Mouse (Mus musculus): ENCODE measurements around the gene Rnf152.

Gene Rnf152

DNA sequence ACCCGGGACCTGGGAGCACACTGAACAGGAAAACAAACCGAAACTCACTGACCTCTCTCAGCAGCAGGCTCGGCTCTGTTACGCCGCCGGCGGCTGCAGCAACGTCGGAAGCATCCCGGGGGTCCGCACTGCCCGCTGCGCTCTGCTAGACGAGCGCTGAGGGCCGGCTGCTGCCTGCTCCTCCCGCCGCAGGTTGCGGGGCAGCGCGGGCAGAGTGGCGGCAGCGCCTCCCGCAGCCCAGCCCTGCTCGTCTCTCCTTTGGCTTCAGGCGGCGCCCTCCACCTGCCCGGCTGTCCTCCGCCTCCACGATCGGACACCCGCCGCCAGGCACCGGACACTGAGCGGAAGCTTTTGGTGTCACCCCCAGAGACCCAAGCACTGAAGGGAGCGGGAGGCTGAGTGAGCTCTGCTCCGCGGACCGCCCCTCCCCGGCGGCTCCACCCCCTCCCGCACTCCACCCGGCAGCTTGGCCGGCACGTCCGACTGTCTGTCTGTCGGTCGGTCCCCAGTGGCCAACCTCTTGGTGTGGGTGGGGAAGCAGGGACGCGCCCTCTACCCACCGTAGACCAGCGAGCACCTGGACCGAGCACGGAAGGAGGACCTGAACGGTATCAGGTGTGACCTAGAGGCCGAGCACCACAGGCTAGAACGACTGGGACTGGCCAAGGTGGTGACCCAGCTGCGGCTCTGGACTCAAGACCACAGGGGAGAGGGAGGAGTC is at the start of gene Rnf152:
Rnf152 (minus strand) TSS at position 420 of the 721 bp plus-strand sequence.
- peak; percentile 8 to 17 for DNase-seq

DNA sequence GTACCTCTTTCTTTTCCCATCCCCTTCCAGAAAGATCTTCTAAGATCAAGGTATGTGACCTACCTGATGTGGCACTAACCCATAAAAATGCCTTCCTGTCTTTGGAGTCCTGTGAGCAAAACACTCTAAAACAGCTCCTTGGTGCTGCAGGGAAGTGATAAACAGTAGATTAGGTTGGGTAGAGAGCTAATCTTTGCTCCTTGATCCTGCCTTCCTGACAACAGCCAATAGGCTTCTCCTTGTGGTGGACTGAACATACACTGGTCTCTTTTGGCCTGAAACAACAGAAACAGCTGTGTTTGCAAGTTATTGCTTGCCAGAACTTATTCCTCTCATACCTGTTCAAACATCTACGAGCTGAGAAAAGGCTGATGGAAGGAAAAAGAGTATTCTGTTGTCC is 46.3 kb upstream of the Rnf152 start:
- no peak for DNase-seq

GRCm38 (mm10) chr1:105384141-105384937 is 27.8 kb upstream of the Rnf152 start:
- no peak for DNase-seq

DNA sequence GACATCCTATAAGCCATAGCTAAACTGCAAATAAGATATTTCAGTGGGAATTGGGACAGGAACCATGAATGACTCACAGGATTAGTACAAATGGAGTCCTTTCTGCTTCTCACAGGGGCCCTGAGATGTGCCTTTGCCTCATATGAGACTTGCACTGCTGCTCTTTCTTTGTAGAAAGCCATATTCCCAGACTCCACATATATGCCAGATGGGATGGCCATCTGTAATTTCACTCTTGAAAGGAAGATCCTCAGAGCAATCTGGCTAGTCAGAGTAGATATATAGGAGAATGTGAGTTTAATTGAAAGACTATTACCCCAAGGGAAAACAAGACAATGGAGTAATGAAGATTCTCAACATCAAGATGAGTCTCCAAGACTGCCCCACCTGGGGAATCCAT is 21.0 kb upstream of the Rnf152 start:
- no peak for DNase-seq

GRCm38 (mm10) chr1:105374618-105375017 is 18.1 kb upstream of the Rnf152 start:
- no peak for DNase-seq

DNA sequence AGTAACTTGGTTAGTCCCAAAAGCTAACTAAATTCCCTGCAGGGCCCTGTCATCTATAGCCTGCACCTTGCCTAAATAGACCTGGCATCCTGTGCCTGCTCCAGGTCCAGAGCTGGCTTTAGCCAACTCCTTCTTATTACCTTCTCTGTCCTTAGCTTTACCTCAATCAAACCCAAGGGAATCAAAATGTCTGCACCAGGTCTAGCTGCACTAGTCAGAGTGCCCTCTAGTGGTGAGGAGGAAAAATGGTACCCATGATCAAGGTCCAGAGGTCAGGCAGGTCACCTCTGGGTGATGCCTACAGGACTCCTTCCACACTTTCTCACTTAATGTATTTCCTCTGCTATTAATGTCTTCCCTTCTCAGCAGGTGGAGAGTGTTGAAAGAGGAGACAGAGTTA is 6.2 kb upstream of the Rnf152 start:
- peak; percentile 16 to 23 for DNase-seq

DNA sequence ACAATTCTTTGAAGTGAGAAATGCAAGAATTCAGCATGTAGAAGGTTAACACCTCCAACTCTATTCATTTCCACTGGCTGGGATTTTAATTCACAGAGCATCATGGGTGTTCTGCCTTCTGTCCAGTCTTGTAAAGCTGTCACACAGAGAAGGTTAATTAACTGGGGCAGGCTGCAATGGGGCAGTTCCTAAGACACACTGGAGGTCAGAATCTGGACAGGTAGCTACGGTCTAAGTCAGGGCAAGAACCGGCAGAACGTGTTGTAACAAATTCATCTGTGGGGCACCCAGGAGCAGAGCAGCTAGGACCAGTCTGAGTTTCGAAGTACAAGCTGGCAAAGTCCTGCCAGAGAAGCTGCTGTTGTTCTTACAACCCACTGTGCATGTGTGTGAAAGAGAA is 2.4 kb upstream of the Rnf152 start:
- no peak for DNase-seq

- no peak for DNase-seq
Observed at GRCm38 (mm10) chr1:105355910-105356290, 610 bp downstream of the Rnf152 start.

- no peak for DNase-seq
Observed at GRCm38 (mm10) chr1:105354901-105355891, 1.3 kb downstream of the Rnf152 start.

GRCm38 (mm10) chr1:105351806-105352205 is 4.7 kb downstream of the Rnf152 start:
- DNase-seq, result no peak

- DNase-seq, result no peak
Observed at GRCm38 (mm10) chr1:105342305-105342704, 14.2 kb downstream of the Rnf152 start.

DNA sequence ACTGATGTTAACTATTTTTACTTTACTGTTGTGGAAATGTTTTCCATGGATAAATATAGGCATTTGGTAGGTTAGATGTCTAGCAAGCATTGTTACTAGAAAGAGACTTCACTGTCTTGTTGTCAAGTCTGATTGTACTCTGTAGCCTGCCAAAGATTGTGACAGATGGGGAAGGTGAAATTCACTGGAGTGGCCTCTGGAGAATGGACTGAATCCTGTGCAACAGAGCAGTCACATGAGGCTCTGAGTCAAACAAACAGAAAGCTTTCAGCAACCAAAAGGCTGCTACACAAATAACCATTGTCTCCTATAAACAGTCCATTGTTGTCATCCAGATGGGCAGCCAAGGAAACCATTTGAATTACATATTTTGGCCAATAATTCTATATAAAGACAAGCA is 15.6 kb downstream of the Rnf152 start:
- no peak for DNase-seq

DNA sequence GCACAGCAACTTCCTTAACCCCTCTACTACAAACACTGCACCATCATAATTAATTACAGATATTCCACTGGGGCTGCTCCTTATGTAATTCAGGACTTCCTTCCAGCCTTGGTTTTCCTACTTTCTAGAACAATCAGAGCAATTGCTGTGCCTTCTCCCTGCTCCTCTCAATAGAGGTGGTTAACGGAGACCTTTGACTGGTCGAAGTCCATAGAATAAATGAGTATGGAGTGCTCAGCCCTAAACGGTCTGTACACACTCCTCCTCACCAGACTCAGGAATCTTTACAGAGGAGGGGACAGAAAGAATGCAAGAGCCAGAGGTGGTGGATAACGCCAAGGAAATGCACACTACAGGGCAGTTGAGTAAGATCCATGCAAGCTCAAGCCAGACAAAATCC is 19.1 kb downstream of the Rnf152 start:
- DNase-seq, result no peak

DNA sequence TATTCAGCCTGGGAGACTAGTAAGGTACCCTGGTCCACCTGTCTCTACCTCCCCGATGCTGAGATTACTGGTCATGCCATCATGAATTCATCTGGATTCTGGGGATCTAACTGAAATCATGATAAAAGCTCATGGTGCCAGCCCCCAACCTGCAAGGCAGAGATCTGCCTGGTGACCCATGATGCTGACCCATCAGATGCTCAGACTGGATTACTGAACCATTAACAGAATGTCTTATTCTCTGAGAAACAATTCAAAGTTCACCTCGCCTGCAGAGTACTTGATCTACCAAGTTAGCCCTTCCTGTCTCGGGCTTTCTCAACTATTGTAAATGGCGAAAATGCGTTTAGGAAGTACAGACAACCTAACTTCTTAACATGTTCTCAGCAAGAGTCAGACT is 20.4 kb downstream of the Rnf152 start:
- no peak for DNase-seq

- DNase-seq, result no peak
Observed at GRCm38 (mm10) chr1:105332087-105332731, 24.3 kb downstream of the Rnf152 start.

GRCm38 (mm10) chr1:105331605-105332004 is 24.9 kb downstream of the Rnf152 start:
- DNase-seq, result no peak

- no peak for DNase-seq
Observed at GRCm38 (mm10) chr1:105330581-105331320, 25.8 kb downstream of the Rnf152 start.

GRCm38 (mm10) chr1:105327789-105328188 is 28.7 kb downstream of the Rnf152 start:
- DNase-seq, result no peak

DNA sequence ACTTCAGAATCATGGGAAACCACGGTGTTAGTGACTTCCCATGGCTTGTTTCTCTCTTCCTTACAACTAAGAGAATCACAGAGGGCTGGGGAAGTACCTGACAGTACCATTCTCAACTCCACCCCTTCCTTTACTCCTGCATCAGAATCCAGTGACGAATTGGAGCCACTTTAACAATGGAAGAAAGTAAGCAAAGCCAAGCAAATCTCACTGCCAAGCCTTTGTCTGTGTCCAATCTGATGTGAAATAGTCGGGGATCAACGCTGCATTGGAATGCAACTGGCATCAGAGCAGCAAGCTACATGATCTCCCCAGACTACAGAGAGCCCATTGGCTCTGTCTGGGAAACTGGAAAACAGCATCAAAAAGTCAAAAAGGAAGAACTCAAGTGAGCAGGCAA is 31.9 kb downstream of the Rnf152 start:
- no peak for DNase-seq

DNA sequence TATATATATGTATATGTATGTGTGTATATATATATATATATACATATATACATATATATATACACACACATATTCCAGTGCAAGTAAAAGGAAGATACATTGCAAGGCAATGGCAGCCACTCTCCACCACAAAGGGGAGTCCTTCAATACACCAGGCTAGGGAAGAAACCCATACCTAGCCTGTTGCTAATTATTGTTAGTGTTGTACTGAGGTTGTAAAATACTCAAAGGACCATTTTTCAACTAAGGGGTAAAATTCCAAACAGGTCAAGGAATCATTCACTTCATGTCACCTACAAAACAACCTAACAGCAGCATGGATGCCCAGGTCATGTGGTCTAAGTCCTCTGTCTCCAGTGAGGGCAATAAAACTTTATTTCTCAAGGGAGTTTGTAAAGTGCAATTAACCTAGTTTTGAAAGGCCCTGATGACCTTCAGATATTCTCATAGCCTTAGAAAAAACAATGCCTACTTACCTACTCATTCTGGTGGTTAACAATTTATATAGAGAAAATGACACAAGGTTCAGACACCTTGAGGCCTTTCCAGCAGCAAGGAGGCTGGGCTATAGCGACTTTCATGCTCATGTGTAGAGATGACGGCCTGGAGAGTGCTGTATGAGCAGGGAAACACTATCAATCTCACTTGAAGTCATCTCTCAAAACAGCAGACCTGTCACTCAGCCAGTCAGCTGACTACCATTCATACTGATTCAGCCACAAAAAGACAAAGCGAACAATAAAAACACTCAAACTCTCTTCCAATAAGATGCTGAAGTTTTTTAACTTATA is 42.3 kb downstream of the Rnf152 start:
- DNase-seq, result no peak

GRCm38 (mm10) chr1:105312601-105312901 is 44.0 kb downstream of the Rnf152 start:
- DNase-seq, result no peak
